Mouse (Mus musculus) c-Kit-positive CD71-negative TER-119-negative erythroid progenitor cells, embryonic 14.5 days (primary cell): ENCODE measurements around the gene Enho.
"Not testable (repeated sequence)": the region's sequence is repeated elsewhere in the genome, so short reads cannot be mapped to it uniquely, and the experiment has no call there.

Source experiments
- DNase-seq: peaks from one replicate; pipeline ENCODE4 v3.0.0-alpha.2; 2013; ENCODE audit warnings: low read depth

Enho gene

GRCm38 (mm10) chr4:41639913-41640507, at the start of gene Enho:
TSS of gene Enho (minus strand) at chr4:41640324.
- peak; percentile 85 for DNase-seq

DNA sequence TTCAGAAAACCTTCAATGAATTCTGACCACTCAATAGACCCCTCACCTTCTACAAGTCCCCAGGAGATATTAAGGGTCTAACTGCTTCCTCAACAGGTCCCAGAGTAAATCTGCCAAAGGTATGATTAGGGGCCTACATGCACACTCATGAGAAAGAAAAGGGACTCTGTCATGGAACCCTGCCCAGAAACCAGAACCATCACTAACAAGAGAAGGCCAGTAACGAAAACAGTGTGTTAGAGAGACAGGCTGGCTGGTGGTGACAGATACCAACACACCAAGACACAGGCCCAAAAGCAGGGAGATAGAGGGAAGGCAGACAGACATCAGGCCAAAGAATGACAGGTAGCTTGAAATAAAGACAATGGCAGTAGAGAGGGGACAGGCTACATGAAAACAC, 48.4 kb upstream of the Enho start:
- not testable (repeated sequence) for DNase-seq

DNA sequence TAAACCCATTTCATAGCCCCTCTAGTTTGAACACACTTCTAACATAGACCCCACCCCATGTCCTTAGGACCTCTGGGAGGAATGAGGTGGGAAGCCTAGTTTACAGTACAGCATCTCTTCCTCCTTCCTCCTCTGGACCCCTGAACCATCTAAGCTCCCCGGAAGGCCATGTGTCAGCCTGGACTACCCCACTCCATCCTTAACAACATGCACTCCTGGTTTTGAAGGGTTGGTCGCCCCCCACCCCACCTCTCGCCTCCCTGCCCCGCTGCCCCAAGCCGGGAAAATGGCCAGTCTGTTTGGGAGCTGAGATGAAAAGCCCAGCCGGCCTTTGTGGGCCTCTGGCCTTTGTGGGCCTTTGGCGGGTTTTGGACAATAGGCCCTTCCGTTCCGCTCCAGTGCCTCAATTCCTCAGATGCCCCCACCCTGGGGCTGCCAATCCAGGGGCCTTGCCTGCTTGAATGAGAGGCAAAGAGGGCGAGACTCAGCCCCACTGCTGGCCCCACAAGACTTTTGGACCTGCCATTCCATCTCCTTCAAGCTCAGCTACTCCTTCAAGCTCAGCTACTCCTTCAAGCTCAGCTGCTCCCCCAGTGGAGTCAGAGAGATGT, 45.9 kb upstream of the Enho start:
- not testable (repeated sequence) for DNase-seq

- DNase-seq, result not testable (repeated sequence)
These were observed 44.9 kb upstream of the Enho start for GRCm38 (mm10) chr4:41684931-41685453.

- not testable (repeated sequence) for DNase-seq
These were observed 44.2 kb upstream of the Enho start for GRCm38 (mm10) chr4:41684131-41684930.

DNA sequence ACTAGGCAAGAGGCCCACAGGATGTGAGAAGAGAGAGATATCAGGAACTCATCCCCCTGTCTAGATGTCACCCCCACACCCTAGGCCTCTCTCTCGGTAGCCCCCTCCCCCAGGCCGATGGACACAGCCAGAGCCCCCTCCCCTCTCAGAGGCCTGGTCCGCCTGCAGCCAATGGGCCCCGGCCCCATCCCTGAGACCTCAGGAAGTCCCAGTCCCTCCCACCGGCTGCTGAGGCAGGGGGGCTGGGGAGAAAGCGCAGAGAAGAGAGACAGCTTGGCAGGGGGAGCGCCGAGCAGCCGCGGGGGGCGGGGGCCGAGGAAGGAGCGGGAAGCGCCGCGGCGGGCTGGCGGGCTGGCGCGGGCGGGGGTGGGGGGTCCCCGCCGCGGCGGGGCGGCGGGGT, 43.2 kb upstream of the Enho start:
- DNase-seq, result not testable (repeated sequence)

DNA sequence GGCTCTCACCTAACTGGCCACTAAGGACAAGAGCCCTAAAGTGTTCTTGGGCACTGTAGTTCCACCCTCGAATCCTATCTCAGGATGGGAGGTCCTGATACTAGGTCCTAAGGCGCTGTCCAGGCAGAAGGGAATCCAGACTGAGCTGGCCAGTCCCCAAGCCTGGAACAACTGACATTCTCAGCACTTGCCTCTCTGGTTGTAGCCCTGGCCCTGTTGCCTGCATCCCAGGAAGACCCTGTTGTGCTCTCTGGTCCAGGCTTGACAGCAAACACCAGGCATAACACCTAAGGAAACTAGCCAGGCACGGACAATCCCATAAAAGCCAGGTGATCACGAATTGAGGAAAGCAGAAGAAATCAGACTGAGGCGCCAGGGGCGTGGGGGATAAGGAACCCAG, 42.7 kb upstream of the Enho start:
- no peak for DNase-seq

GRCm38 (mm10) chr4:41681947-41682346, 41.8 kb upstream of the Enho start:
- DNase-seq, result no peak

- no peak for DNase-seq
These were observed 41.1 kb upstream of the Enho start for GRCm38 (mm10) chr4:41681176-41681575.

GRCm38 (mm10) chr4:41679291-41679690, 39.2 kb upstream of the Enho start:
- DNase-seq, result no peak

DNA sequence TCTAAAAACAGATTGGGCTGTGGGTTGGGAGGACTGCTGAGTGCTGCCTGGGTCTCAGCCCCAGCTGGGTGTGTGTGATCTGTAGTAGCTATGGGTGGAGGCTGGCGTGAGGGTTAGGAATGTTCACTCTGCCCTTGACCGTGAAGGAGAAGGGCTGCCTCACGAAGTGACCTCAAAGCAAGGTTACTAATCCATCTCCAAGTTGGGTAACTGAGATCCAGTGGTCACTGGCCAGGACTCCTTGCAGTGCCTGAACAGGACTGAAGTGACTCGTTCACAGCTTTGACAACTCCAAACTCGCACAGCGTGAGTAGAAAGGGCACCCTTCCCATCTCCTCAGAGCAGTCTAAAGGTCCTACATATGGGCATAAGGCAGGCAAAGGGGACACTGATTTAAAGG, 38.7 kb upstream of the Enho start:
- no peak for DNase-seq

DNA sequence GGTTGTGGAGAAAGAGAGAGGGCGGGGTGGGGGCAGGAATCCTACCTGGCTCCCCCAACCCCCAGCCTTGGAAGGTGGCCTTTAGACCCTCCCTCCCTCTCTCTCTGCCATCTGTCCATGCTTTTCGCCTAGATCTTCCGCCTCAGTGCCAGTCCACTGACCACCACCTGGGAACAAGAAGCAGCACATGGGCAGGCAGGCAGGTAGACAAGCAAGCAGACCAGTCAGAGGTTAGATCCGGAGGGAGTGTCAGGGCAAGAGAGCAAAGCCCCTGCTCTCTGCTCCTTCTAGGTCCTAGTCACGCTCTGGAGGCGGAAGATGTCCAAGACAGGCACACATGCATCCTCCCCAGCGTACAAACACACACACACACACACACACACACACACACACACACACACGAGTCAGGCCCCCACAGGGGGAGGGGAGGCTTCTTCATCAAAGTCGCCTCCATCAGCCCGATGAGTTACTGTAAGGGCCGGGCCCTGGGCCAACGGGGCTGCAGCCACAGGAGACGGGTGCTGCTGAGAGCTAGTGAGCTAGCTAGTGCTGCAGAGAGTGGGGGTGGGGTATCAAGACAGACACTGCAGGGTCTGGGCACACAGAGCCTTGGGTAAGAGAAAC, 37.0 kb upstream of the Enho start:
- DNase-seq, result no peak

DNA sequence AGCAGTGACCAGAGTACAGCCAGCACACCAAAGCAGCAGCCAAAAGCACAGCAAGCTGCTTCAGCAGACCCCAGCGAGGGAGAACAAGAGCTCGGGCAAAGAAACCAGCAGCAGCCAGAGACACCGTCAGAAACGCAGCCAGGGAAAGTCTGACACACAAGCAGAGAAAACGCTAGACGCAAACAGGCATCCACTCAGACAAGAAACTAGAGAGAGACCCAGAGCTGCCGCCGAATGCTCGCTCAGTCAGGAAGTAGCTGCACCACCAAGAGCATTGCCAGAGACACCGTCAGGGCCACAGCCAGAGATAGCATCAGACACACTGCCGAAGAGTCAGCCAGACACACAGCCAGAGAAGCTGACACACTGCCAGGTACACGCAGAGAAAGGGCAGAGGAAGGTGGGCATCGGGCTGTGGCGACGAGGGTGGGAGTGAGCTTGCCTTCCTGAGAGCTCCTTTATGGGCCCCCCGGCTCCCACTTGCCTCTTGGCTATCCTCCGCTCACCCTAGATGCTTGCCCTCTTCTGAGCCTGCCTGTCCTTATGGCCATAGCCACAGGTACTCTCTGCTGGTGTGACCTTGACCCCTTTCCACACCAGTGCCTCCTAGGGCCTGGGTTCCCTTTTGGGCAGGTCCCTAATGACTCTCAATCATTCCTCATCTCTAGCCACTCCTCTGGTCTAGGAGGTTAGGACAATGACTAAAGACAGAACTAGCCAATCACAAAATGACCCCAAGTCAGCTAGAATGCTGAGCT, 36.3 kb upstream of the Enho start:
- no peak for DNase-seq

DNA sequence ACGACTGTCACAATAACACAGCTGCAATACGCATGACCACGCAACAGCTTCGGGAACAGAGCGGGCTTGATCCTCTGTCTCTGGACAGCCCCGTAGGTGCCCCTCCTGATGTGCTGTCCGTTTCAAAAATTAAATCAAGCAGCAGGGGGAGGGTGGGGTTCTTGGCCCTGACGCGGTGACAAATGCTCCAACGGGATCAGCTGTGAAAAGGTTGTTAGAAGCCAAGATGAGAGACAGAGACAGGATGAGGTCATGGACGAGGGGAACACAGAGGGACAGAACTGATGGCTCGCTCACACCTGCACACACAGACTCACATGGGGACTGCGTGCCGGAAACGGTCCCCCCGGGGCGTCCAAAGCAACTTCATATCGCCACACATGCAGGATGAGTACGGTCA, 33.1 kb upstream of the Enho start:
- no peak for DNase-seq

GRCm38 (mm10) chr4:41672522-41672963, 32.4 kb upstream of the Enho start:
- DNase-seq, result no peak

GRCm38 (mm10) chr4:41671963-41672480, 31.9 kb upstream of the Enho start:
- no peak for DNase-seq

- no peak for DNase-seq
These were observed 31.4 kb upstream of the Enho start for GRCm38 (mm10) chr4:41671500-41671899.

GRCm38 (mm10) chr4:41670836-41671235, 30.7 kb upstream of the Enho start:
- DNase-seq, result no peak

- DNase-seq, result no peak
These were observed 26.5 kb upstream of the Enho start for GRCm38 (mm10) chr4:41666646-41667045.

GRCm38 (mm10) chr4:41665009-41665675, 25.0 kb upstream of the Enho start:
- no peak for DNase-seq

GRCm38 (mm10) chr4:41664533-41664932, 24.4 kb upstream of the Enho start:
- DNase-seq, result no peak
